Mouse (Mus musculus) CH12.LX (cell line): ENCODE measurements at regions not wholly inside any gene's neighbourhood (a gene's known extent, or its start where the extent isn't known, plus 50 kb on each side); places are given as distances from the start of the nearest gene placed in this dataset.

Experiments used
- DNase-seq: peaks from one replicate; pipeline ENCODE4 v3.0.0-alpha.2; 2013; ENCODE audit errors: extremely low read depth
- H3K27ac ChIP-seq: 2 replicates; pipeline ENCODE4 v1.5.1; 2012; ENCODE audit warnings: low read depth, mild to moderate bottlenecking, control low read depth, moderate library complexity; ENCODE audit not compliant: insufficient read depth
- H3K27me3 ChIP-seq: replicated peaks from 2 replicates; pipeline ENCODE3; 2012; ENCODE audit warnings: inconsistent platforms
- H3K36me3 ChIP-seq, 2 experiments: replicated peaks in 1 of 2; 2 replicates each; pipeline versions ENCODE3 to v1.6.1; 2012; ENCODE audit warnings: inconsistent platforms in 1 of 2, low read length in 1 of 2, mild to moderate bottlenecking in 1 of 2, mixed read lengths in 1 of 2, moderate library complexity in 1 of 2; ENCODE audit not compliant: control insufficient read depth in 1 of 2, insufficient read depth in 1 of 2
- H3K4me1 ChIP-seq, 2 experiments: 2 replicates each; pipeline ENCODE4 v1.6.1; 2012; ENCODE audit warnings: inconsistent platforms in 1 of 2, moderate library complexity in 1 of 2; ENCODE audit not compliant: insufficient read depth in 2 of 2, control insufficient read depth in 1 of 2
- H3K4me2 ChIP-seq: 2 replicates; pipeline ENCODE4 v1.6.1; 2012; ENCODE audit warnings: low read depth, mild to moderate bottlenecking, control low read depth; ENCODE audit not compliant: poor library complexity, insufficient read depth, severe bottlenecking
- H3K4me3 ChIP-seq, 3 experiments: fragments of 150-350 bp in 1 of 3; sonication (generic) in 1 of 3; replicated peaks in 1 of 3; 2 replicates each; pipeline versions ENCODE3 to v1.5.1; 2011 to 2012; ENCODE audit warnings: low read depth in 2 of 3, low read length in 2 of 3, mild to moderate bottlenecking in 2 of 3, moderate library complexity in 2 of 3, control low read depth in 1 of 3, improper control_type of control experiment in 1 of 3, inconsistent platforms in 1 of 3, mixed read lengths in 1 of 3; ENCODE audit not compliant: poor library complexity in 1 of 3
- H3K79me2 ChIP-seq: replicated peaks from 2 replicates; pipeline ENCODE4 v1.6.1; 2012; ENCODE audit warnings: mild to moderate bottlenecking, moderate library complexity; ENCODE audit not compliant: control insufficient read depth, poor library complexity, insufficient read depth, severe bottlenecking; ENCODE audit errors: extremely low read depth
- H3K9ac ChIP-seq: 2 replicates; pipeline ENCODE4 v1.6.1; 2012; ENCODE audit warnings: low read depth, mild to moderate bottlenecking, control low read depth, moderate library complexity; ENCODE audit not compliant: insufficient read depth
- H3K9me3 ChIP-seq: replicated peaks from 2 replicates; pipeline ENCODE3; 2012; ENCODE audit warnings: low read length, inconsistent platforms, mixed read lengths
- BHLHE40 ChIP-seq: IDR thresholded peaks from 2 replicates; pipeline ENCODE4 v1.6.1; 2011; ENCODE audit warnings: mild to moderate bottlenecking, low read depth, low read length, improper control_type of control experiment
- CHD2 ChIP-seq: IDR thresholded peaks from 2 replicates; pipeline ENCODE4 v1.6.1; 2011; ENCODE audit warnings: low read length, improper control_type of control experiment
- CTCF ChIP-seq, 2 experiments: IDR thresholded peaks in 1 of 2; conservative IDR thresholded peaks in 1 of 2; 2 replicates each; pipeline ENCODE4 v1.5.1; 2011 to 2012; ENCODE audit warnings: low read depth in 2 of 2, low read length in 2 of 2, improper control_type of control experiment in 1 of 2, inconsistent platforms in 1 of 2, mild to moderate bottlenecking in 1 of 2, moderate library complexity in 1 of 2
- ETS1 ChIP-seq: conservative IDR thresholded peaks from 2 replicates; pipeline ENCODE4 v1.6.1; 2012; ENCODE audit warnings: low read depth, mild to moderate bottlenecking, inconsistent platforms, low read length, improper control_type of control experiment, moderate library complexity
- GABPA ChIP-seq: IDR thresholded peaks from 2 replicates; pipeline ENCODE4 v1.6.1; 2012; ENCODE audit warnings: low read depth, low read length, improper control_type of control experiment, inconsistent platforms; ENCODE audit not compliant: insufficient replicate concordance
- JUN ChIP-seq: IDR thresholded peaks from 2 replicates; pipeline ENCODE4 v1.6.1; 2011; ENCODE audit warnings: low read depth, mild to moderate bottlenecking, low read length, improper control_type of control experiment, moderate library complexity; ENCODE audit not compliant: insufficient read depth
- JUND ChIP-seq: conservative IDR thresholded peaks from 2 replicates; pipeline ENCODE4 v1.6.1; 2011; ENCODE audit warnings: low read depth, low read length, improper control_type of control experiment
- KAT2A ChIP-seq: IDR thresholded peaks from 2 replicates; pipeline ENCODE4 v1.6.1; 2012; ENCODE audit warnings: low read length, improper control_type of control experiment, inconsistent platforms; ENCODE audit not compliant: insufficient replicate concordance
- MAFK ChIP-seq: IDR thresholded peaks from 2 replicates; pipeline ENCODE4 v1.6.1; 2011; ENCODE audit warnings: low read length, improper control_type of control experiment; ENCODE audit not compliant: insufficient replicate concordance
- MAX ChIP-seq: IDR thresholded peaks from 2 replicates; pipeline ENCODE4 v1.6.1; 2011; ENCODE audit warnings: low read length, improper control_type of control experiment
- MAZ ChIP-seq: IDR thresholded peaks from 2 replicates; pipeline ENCODE4 v1.6.1; 2012; ENCODE audit warnings: low read depth, mild to moderate bottlenecking, inconsistent platforms, low read length, improper control_type of control experiment, moderate library complexity
- MYC ChIP-seq: IDR thresholded peaks from 2 replicates; pipeline ENCODE4 v1.6.1; 2011; ENCODE audit warnings: low read depth, mild to moderate bottlenecking, improper control_type of control experiment, low read length
- NELFE ChIP-seq: IDR thresholded peaks from 2 replicates; pipeline ENCODE4 v1.6.1; 2011; ENCODE audit warnings: low read depth, low read length, improper control_type of control experiment
- PAX5 ChIP-seq: IDR thresholded peaks from 2 replicates; pipeline ENCODE4 v1.6.1; 2012; ENCODE audit warnings: low read length, inconsistent platforms, mixed read lengths
- POLR2A ChIP-seq: IDR thresholded peaks from 2 replicates; pipeline ENCODE4 v1.6.1; 2011; ENCODE audit warnings: low read depth, mild to moderate bottlenecking, improper control_type of control experiment, low read length
- POLR2AphosphoS2 ChIP-seq: IDR thresholded peaks from 2 replicates; pipeline ENCODE4 v1.6.1; 2011; ENCODE audit warnings: low read depth, low read length, improper control_type of control experiment
- RAD21 ChIP-seq: IDR thresholded peaks from 2 replicates; pipeline ENCODE4 v1.6.1; 2011; ENCODE audit warnings: low read depth, mild to moderate bottlenecking, low read length, improper control_type of control experiment, moderate library complexity
- RCOR1 ChIP-seq: conservative IDR thresholded peaks from 2 replicates; pipeline ENCODE4 v1.6.1; 2012; ENCODE audit warnings: low read depth, mild to moderate bottlenecking, inconsistent platforms, low read length, improper control_type of control experiment
- SMC3 ChIP-seq: IDR thresholded peaks from 2 replicates; pipeline ENCODE4 v1.6.1; 2011; ENCODE audit warnings: low read depth, low read length, improper control_type of control experiment
- TBP ChIP-seq: conservative IDR thresholded peaks from 2 replicates; pipeline ENCODE4 v1.6.1; 2011; ENCODE audit warnings: low read depth, low read length, improper control_type of control experiment
- UBTF ChIP-seq: IDR thresholded peaks from 2 replicates; pipeline ENCODE4 v1.6.1; 2012; ENCODE audit warnings: low read depth, mild to moderate bottlenecking, inconsistent platforms, low read length, improper control_type of control experiment, moderate library complexity
- USF1 ChIP-seq: IDR thresholded peaks from 2 replicates; pipeline ENCODE4 v1.6.1; 2014; ENCODE audit warnings: low read depth, mild to moderate bottlenecking, inconsistent platforms, low read length, improper control_type of control experiment
- USF2 ChIP-seq: conservative IDR thresholded peaks from 2 replicates; pipeline ENCODE4 v1.6.1; 2011; ENCODE audit warnings: low read depth, low read length, improper control_type of control experiment
- ZKSCAN1 ChIP-seq: IDR thresholded peaks from 2 replicates; pipeline ENCODE4 v1.6.1; 2012; ENCODE audit warnings: low read depth, inconsistent platforms, low read length, improper control_type of control experiment, borderline replicate concordance
- dilution Hi-C: fragments of 300-500 bp; cut with MboI; formaldehyde crosslinking; loops from 2 replicates; pipeline ENCODE4 v1.14.3; 2020; ENCODE audit warnings: low sequenced_read_pairs; ENCODE audit not compliant: extremely low pct_unique_long_range_greater_than_20kb, extremely low pct_ligation_motif_present
- in situ Hi-C: fragments of 300-500 bp; cut with MboI; formaldehyde crosslinking; loops from 3 replicates; pipeline ENCODE4 v1.14.3; 2019; ENCODE audit warnings: low sequenced_read_pairs, low pct_ligation_motif_present, low pct_unique_long_range_greater_than_20kb, mixed read lengths

- no peak for TF ChIP-seq CHD2
- TF ChIP-seq ETS1 = no peak
- no peak for TF ChIP-seq MAFK
- no peak for TF ChIP-seq MAX
- no peak for TF ChIP-seq USF1
- no peak for TF ChIP-seq KAT2A
- no peak for TF ChIP-seq GABPA
- TF ChIP-seq BHLHE40 = no peak
- TF ChIP-seq, all 38 proteins: peak for 0
- H3K36me3 ChIP-seq = no peaks in the 10 kb centered on the region
- dilution Hi-C loops = no loop called here
- H3K27ac ChIP-seq = no peak overlapping the region
- in situ Hi-C loops = no loop called here
- no peak for DNase-seq
- no peaks in the 10 kb centered on the region for H3K27me3 ChIP-seq
- H3K4me1 ChIP-seq = no peaks in the 10 kb centered on the region
- H3K9ac ChIP-seq = no peak overlapping the region
- H3K9me3 ChIP-seq = no peaks in the 10 kb centered on the region
- no peak overlapping the region for H3K4me3 ChIP-seq
- no peak overlapping the region for H3K4me2 ChIP-seq
- no peaks in the 10 kb centered on the region for H3K79me2 ChIP-seq
Measured at GRCm38 (mm10) chr8:127706051-127706835, 642.5 kb downstream of the Pard3 start.

GRCm38 (mm10) chr8:127709439-127709838 lies 645.7 kb downstream of the Pard3 start:
- dilution Hi-C loops = no loop called here
- no peak overlapping the region for H3K27ac ChIP-seq
- no peak for DNase-seq
- no peak for TF ChIP-seq JUN
- no peak for TF ChIP-seq MAFK
- TF ChIP-seq JUND = no peak
- TF ChIP-seq PAX5 = no peak
- no peak for TF ChIP-seq CTCF (conservative IDR thresholded peaks at IDR 0.05 in 1 of 2, IDR thresholded peaks at IDR 0.05 in 1 of 2; ENCODE audit: low read depth in 2 of 2, low read length in 2 of 2)
- H3K9me3 ChIP-seq = no peaks in the 10 kb centered on the region
- H3K27me3 ChIP-seq = no peaks in the 10 kb centered on the region
- H3K9ac ChIP-seq = no peak overlapping the region
- in situ Hi-C loops = no loop called here
- no peak overlapping the region for H3K4me3 ChIP-seq
- H3K4me2 ChIP-seq = no peak overlapping the region
- no peaks in the 10 kb centered on the region for H3K36me3 ChIP-seq
- 0 out of 4 replicates have a peak, but pooled peaks cover 0 to 3% of the 10 kb centered on the region in 2 experiments for H3K4me1 ChIP-seq
- no peaks in the 10 kb centered on the region for H3K79me2 ChIP-seq

DNA sequence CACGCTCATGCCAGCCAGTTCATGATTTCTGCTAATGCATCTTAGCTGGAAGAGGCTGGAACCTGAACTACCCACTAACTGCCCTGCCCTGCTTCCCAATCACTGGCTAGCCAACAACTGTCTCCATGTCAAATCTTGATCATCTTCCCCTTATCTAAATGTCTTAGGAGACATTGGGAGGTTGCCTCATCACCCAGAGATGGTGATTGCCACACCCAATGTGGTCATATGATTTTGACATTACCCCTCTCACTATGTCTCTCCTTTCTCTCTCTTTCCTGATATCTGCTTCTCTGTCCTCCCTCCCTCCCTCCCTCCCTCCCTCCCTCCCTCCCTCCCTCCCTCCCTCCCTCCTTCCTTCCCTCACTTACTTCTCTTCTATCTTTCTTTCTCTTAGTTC lies 643.3 kb upstream of the Nrp1 start:
- Histone ChIP-seq H3K4me3 (no peak overlapping the region), H3K79me2 (no peaks in the 10 kb centered on the region), H3K27me3 (no peaks in the 10 kb centered on the region), H3K4me2 (no peak overlapping the region), H3K9ac (no peak overlapping the region), H3K36me3 (no peaks in the 10 kb centered on the region), H3K27ac (no peak overlapping the region), H3K4me1 (0 out of 4 replicates have a peak, but pooled peaks cover 0 to 3% of the 10 kb centered on the region in 2 experiments), H3K9me3 (no peaks in the 10 kb centered on the region)
- TF ChIP-seq SMC3 (no peak), USF2 (no peak), PAX5 (no peak), RAD21 (no peak), CHD2 (no peak), POLR2AphosphoS2 (no peak), MAZ (no peak), NELFE (no peak), UBTF (no peak), POLR2A (no peak), RCOR1 (no peak), TBP (no peak), MYC (no peak), MAX (no peak), ZKSCAN1 (no peak), CTCF (conservative IDR thresholded peaks at IDR 0.05 in 1 of 2, IDR thresholded peaks at IDR 0.05 in 1 of 2; ENCODE audit: low read depth in 2 of 2, low read length in 2 of 2) (no peak)
- in situ Hi-C loops = no loop called here
- dilution Hi-C loops = no loop called here
- DNase-seq = no peak
